Mouse (Mus musculus) forebrain, embryonic 14.5 days (tissue): ENCODE data around the gene Defb35. TPM values are rescaled to one million over a fixed set of nuclear protein-coding genes. Genes with fewer than 3 reads are reported as not detected.
"Not testable (repeated sequence)": the region's sequence is repeated elsewhere in the genome, so short reads cannot be mapped to it uniquely, and the experiment has no call there.

Source experiments
- ATAC-seq: fragments of 200-750 bp; cut with Nextera tagmentation; 2 replicates; pipeline ENCODE4 v1.8.0; 2017; ENCODE audit warnings: mild to moderate bottlenecking, moderate library complexity
- DNase-seq: peaks from one replicate; pipeline ENCODE4 v3.0.0-alpha.2; 2015; ENCODE audit warnings: low spot score
- H3K27ac ChIP-seq: fragments of 300-500 bp; sonication (generic); 2 replicates; pipeline ENCODE4 v1.5.1; 2014; ENCODE audit warnings: low read depth, mild to moderate bottlenecking, control low read depth, low read length, moderate library complexity
- H3K27me3 ChIP-seq: fragments of 300-500 bp; sonication (generic); replicated peaks from 2 replicates; pipeline ENCODE4 v1.6.1; 2014; ENCODE audit warnings: low read length, control low read depth, mixed read lengths; ENCODE audit not compliant: control insufficient read depth, insufficient read depth
- H3K36me3 ChIP-seq: fragments of 300-500 bp; sonication (generic); 2 replicates; pipeline ENCODE4 v1.6.1; 2014; ENCODE audit warnings: low read length, control low read depth; ENCODE audit not compliant: control insufficient read depth, insufficient read depth
- H3K4me1 ChIP-seq: fragments of 300-500 bp; sonication (generic); 2 replicates; pipeline ENCODE4 v1.6.1; 2014; ENCODE audit warnings: antibody characterized with exemption, low read length, control low read depth; ENCODE audit not compliant: control insufficient read depth, insufficient read depth
- H3K4me2 ChIP-seq: fragments of 300-500 bp; sonication (generic); 2 replicates; pipeline ENCODE4 v1.6.1; 2014; ENCODE audit warnings: mild to moderate bottlenecking, control low read depth, low read length
- H3K4me3 ChIP-seq: fragments of 300-500 bp; sonication (generic); 2 replicates; pipeline ENCODE4 v1.5.1; 2014; ENCODE audit warnings: low read depth, low read length, control low read depth
- H3K9ac ChIP-seq: fragments of 300-500 bp; sonication (generic); 2 replicates; pipeline ENCODE4 v1.6.1; 2014; ENCODE audit warnings: mild to moderate bottlenecking, low read length, control low read depth, moderate library complexity
- H3K9me3 ChIP-seq: fragments of 300-500 bp; sonication (generic); replicated peaks from 2 replicates; pipeline ENCODE4 v1.6.1; 2016; ENCODE audit warnings: low read length, control low read depth, mixed read lengths; ENCODE audit not compliant: control insufficient read depth
- WGBS: fragments of 180-500 bp; shearing (Covaris S2); extraction: QIAGEN DNeasy Blood & Tissue Kit; methylation state at CpG from one replicate; pipeline ENCODE4 v1.1.7; 2014; 5-methylcytosine and 5-hydroxymethylcytosine counted together
- polyA plus RNA-seq: library from polyadenylated mRNA; unstranded; fragments of >200 nt; fragmentation: Nextera tagmentation; extraction: Ambion mirVana; gene quantifications from 2 replicates; pipeline ENCODE4 v1.2.1, GENCODE M21; 2014

Gene Defb35
- not detected in 2 replicates for polyA plus RNA-seq

DNA sequence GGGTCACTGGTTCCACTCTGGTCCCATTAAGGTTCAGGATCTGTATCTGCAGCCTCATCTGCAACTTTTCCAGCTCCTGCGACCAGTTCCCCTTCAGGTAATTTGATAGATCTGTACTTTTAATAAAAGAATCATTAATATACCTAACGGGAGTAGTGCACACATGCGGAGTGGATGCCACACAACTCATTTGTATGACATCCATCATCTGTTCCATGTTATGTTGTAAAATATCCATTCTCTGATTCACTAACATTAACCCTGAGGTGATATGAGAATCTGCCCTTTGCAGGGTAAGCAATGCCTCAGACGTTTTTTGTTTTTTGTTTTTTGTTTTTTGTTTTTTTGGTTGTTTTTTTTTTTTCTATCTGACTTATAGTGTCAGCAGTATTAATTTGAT lies at the start of gene Defb35:
Gene Defb35, plus strand, starts transcription at position 301 of the 400 bp plus-strand sequence.
- not testable (repeated sequence) for DNase-seq, H3K4me2 ChIP-seq, ATAC-seq, H3K36me3 ChIP-seq, H3K9ac ChIP-seq, H3K4me3 ChIP-seq, H3K9me3 ChIP-seq, H3K27me3 ChIP-seq, H3K27ac ChIP-seq, H3K4me1 ChIP-seq
- WGBS: 84% methylated on average over 4 of the region's 4 CpGs

DNA sequence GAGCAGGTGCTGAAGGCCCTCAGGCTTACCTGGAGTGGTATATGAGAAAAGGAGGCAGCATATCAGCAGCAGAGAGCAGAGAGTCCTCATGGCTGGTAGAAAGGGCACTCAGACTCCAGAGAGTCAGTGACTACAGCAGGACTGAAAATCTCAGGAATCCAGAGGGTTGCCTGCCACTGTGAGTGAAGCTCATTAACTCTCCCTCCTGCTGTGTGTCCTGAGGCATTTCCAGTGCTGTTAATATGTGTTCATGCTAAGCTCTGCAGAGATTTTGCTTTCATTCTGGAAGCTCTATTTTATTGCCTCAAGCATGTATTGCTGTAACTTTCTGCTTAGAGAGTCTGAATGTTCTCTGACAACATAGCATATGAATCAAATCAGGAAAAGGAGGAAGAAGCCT lies 31.9 kb upstream of the Defb35 start, which contains the start of gene Defb11:
Gene Defb11, minus strand, starts transcription at position 123 of the 400 bp plus-strand sequence.
- DNase-seq: peak; percentile 0
- H3K36me3 ChIP-seq, ATAC-seq, H3K9ac ChIP-seq, H3K4me1 ChIP-seq, H3K4me2 ChIP-seq, H3K27me3 ChIP-seq, H3K9me3 ChIP-seq, H3K27ac ChIP-seq, H3K4me3 ChIP-seq: not testable (repeated sequence)

DNA sequence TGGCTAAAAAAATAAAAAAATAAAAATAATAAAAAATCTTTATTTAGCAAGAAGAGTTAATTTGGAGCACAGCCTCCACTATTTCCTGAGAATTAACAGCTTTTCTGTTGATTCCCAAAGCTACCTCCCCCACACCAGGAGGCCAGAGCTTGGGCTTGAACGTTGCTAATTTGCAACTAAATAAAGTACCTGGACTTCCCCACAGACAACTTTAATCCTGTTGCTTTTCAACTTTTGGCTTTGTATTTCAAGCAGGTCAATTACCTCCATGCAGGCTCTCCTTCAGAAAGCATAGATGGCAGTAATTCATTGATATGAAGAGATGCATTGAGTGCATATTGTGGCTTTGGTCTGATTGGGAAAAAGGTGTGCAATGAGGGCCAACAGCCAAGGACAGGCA lies 26.2 kb upstream of the Defb35 start:
- DNase-seq (no peak), ATAC-seq (no peak)
- Histone ChIP-seq H3K4me2 (no peak overlapping the region), H3K9ac (no peak overlapping the region), H3K27ac (no peak overlapping the region), H3K36me3 (no peaks in the 10 kb centered on the region), H3K4me1 (no peaks in the 10 kb centered on the region), H3K9me3 (no peaks in the 10 kb centered on the region), H3K27me3 (no peaks in the 10 kb centered on the region), H3K4me3 (no peak overlapping the region)
- 0% methylated on average over 1 of the region's 1 CpGs for WGBS

DNA sequence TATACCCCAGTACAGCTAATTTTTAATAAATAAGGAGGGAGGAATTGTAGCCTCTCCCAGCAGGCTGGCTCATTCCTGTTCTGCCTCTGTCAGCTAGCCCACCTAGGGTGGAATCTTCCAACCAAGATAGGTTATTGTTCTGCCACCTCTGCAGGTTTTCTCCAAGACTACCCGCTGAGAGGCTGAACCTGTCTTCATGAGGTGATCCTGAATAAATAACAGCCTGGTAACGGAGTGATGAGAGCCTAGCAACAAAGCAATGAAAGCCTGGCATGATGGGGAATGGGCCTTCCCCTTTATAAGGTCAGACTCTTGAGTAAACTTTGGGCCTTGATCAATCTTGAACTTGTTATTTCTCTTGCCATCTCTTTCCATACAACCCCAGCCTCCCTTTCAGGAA lies 25.6 kb upstream of the Defb35 start:
- no peak overlapping the region for H3K27ac ChIP-seq
- H3K4me1 ChIP-seq: no peaks in the 10 kb centered on the region
- H3K9ac ChIP-seq: no peak overlapping the region
- WGBS: 11% methylated on average over 2 of the region's 2 CpGs
- H3K9me3 ChIP-seq: no peaks in the 10 kb centered on the region
- no peak overlapping the region for H3K4me3 ChIP-seq
- ATAC-seq (no peak), DNase-seq (no peak)
- no peaks in the 10 kb centered on the region for H3K36me3 ChIP-seq
- no peak overlapping the region for H3K4me2 ChIP-seq
- H3K27me3 ChIP-seq: no peaks in the 10 kb centered on the region

DNA sequence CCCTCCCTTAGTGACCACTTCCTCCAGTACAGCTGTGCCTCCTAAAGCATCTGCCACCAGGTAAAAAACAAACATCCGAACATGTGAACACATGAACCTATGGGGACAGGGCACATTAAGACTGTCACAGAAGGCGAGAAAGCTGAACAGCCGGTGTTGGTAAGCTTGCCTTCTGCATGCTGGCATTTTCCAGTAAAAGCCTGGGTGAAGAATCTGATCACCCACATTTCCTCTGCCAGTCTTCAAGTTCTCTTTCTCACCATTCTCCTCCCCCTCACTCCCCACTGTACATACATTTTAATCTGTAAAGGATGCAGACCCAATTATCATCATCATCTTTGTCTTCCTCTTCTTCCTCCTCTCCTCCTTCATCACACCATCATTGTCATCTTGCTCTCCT lies 22.5 kb upstream of the Defb35 start:
- no peak for ATAC-seq
- Histone ChIP-seq H3K36me3 (no peaks in the 10 kb centered on the region), H3K4me3 (no peak overlapping the region), H3K4me1 (no peaks in the 10 kb centered on the region), H3K27ac (no peak overlapping the region), H3K4me2 (no peak overlapping the region), H3K27me3 (no peaks in the 10 kb centered on the region), H3K9ac (no peak overlapping the region), H3K9me3 (no peaks in the 10 kb centered on the region)
- no peak for DNase-seq
- 86% methylated on average over 3 of the region's 3 CpGs for WGBS

DNA sequence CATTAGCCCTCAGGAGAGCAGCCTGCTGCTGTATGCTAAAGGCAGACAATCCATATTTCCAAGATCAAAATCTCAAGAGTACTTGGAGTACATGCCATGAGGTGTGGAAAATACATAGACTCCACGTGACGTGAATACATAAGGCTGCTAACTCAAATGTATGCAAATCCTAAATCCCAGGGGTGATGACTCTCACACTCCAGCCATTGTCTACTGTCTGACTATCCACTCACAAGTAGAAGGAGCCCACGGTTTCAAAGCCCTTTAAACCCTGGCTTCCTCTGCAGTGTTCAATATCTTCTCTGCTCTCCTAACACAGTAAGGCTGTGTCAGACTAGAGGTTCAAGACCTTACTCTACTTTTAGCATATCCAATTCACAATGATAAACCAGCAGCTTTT lies 7.4 kb upstream of the Defb35 start:
- H3K9me3 ChIP-seq, H3K9ac ChIP-seq, H3K4me3 ChIP-seq, H3K4me1 ChIP-seq, DNase-seq, H3K4me2 ChIP-seq, H3K27me3 ChIP-seq, ATAC-seq, H3K36me3 ChIP-seq, H3K27ac ChIP-seq: not testable (repeated sequence)
- 72% methylated on average over 3 of the region's 3 CpGs for WGBS

DNA sequence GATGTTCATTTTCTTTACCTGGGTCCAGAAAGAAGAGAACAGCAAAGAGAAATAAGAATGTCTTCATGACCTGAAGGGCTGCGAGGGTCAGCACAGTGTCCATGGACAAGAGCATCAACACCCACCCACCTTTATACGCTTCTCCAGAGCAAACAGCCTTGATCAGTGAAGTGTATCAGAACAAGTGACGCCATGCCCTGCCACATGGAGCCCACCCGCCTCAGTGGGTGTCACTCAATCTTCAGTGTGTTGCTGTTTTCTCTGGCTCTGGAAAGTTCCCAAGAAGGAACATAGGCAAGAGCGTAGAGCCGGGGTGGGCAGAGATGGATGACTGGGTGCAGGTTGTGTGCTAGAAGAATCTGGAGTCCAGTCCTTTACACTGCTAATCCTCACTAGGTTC lies 5.5 kb upstream of the Defb35 start, which contains the start of gene Defb15:
Gene Defb15, minus strand, starts transcription at position 101 of the 400 bp plus-strand sequence.
- Histone ChIP-seq H3K9me3 (no peaks in the 10 kb centered on the region), H3K36me3 (no peaks in the 10 kb centered on the region), H3K4me1 (no peaks in the 10 kb centered on the region), H3K9ac (no peak within 1 kb of the TSS), H3K27ac (no peak within 1 kb of the TSS), H3K27me3 (no peaks in the 10 kb centered on the region), H3K4me2 (no peak within 1 kb of the TSS), H3K4me3 (no peak within 1 kb of the TSS)
- ATAC-seq (no peak), DNase-seq (no peak)
- WGBS: 95% methylated on average over 6 of the region's 6 CpGs

DNA sequence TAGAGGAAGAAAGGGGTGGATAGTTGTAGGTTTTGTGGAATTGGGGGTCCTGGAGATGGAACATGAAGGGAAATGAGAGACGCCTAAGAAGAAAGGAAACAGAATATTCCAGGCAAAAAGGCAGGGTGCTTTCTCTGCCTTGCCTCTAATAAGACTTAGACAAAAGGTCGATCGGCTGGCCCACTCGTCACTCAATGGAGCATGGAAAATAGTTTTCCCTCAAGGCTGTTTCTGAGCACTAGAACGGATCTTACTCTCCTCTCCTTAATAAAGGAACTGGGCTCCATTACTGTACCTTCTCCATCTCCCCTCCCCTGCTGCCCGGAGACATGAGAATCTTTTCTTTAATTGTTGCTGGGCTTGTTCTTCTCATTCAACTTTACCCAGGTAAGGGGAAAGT lies 8.3 kb downstream of the Defb35 start, which contains the start of gene Defb13:
Gene Defb13, plus strand, starts transcription at position 301 of the 400 bp plus-strand sequence.
- ATAC-seq: no peak
- WGBS: 78% methylated on average over 6 of the region's 6 CpGs
- H3K27me3 ChIP-seq: no peaks in the 10 kb centered on the region

DNA sequence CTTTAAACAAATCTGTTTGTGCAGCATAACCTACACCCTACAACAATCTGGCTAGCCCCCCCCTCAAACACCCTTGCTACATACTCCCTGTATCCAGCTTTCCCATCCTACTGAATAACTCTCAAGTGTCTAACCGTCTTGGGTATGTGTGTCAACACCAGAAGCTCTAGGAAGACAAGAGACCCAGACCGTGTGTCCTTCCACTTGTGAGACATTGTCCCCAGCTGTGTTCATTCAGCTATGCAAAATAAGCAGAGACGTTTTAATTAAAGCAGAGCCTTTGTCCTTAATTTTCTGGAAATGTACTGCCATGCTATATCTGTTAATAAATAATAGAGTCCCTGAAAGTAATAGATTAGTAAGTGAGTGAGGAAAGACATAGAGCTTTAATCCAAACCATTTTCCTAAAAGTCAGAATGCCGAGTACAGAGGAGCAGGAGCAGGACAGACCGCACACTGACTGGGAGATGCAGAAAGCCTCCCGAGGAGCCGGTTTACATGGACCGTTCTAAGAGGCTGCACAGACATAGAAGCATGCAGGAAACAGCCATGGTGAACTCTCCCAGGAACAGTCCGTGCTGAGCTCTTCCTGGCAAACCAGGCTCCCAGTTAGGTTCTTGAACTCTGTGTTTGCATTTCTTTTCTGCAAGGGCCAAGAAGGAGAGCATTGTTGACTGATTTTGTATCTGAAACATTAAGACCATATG lies 9.3 kb downstream of the Defb35 start:
- Histone ChIP-seq H3K4me1 (no peaks in the 10 kb centered on the region), H3K27me3 (no peaks in the 10 kb centered on the region), H3K4me2 (no peak overlapping the region), H3K9ac (no peak overlapping the region), H3K4me3 (no peak overlapping the region), H3K9me3 (no peaks in the 10 kb centered on the region), H3K36me3 (no peaks in the 10 kb centered on the region), H3K27ac (no peak overlapping the region)
- DNase-seq: no peak
- no peak for ATAC-seq
- 60% methylated on average over 9 of the region's 9 CpGs for WGBS

More for the DNA sequence above, 8.3 kb downstream of the Defb35 start, which contains the start of gene Defb13:
- no peak for DNase-seq
- Histone ChIP-seq H3K4me2 (no peak within 1 kb of the TSS), H3K4me1 (no peaks in the 10 kb centered on the region), H3K9me3 (no peaks in the 10 kb centered on the region), H3K36me3 (no peaks in the 10 kb centered on the region), H3K4me3 (no peak within 1 kb of the TSS), H3K27ac (no peak within 1 kb of the TSS), H3K9ac (no peak within 1 kb of the TSS)
